Mouse (Mus musculus): Measurements from ENCODE around the gene Sntb2. TPM values are rescaled to one million over a fixed set of nuclear protein-coding genes. Genes with fewer than 3 reads are reported as not detected.

Gene Sntb2
- polyA plus RNA-seq, 1 experiment, result 10.4 TPM

- peak; percentile 86 for DNase-seq
Measured at GRCm38 (mm10) chr8:107048061-107048941, 112.8 kb downstream of the Sntb2 start, which contains the start of gene Pdf. Gene Pdf, minus strand, starts transcription at chr8:107048614.

GRCm38 (mm10) chr8:107049480-107049879, 113.9 kb downstream of the Sntb2 start:
- Histone ChIP-seq H3K4me1 (ENCODE audit: control insufficient read depth, insufficient read depth, low read length) (peaks cover 5% of the 10 kb centered on the region; the same call in 1 of the 2 replicates), H3K4me3 (ENCODE audit: insufficient read depth, low read depth, low read length) (no peak overlapping the region), H3K27ac (ENCODE audit: insufficient read depth, low read depth, low read length) (no peak overlapping the region), H3K36me3 (ENCODE audit: control insufficient read depth, insufficient read depth, low read length) (peaks cover 3% of the 10 kb centered on the region; the same call in 1 of the 2 replicates), H3K27me3 (replicated peaks; ENCODE audit: control insufficient read depth, insufficient read depth, low read length) (no peaks in the 10 kb centered on the region)
- TF ChIP-seq POLR2A (IDR thresholded peaks at IDR 0.05; ENCODE audit: low read depth, low read length) (no peak), CTCF (conservative IDR thresholded peaks at IDR 0.05; ENCODE audit: insufficient read depth, insufficient read length, low read depth, low read length) (no peak)
- DNase-seq, result no peak
- WGBS, result 89% methylated on average over 4 of the region's 4 CpGs

More at GRCm38 (mm10) chr8:107048061-107048941, 112.8 kb downstream of the Sntb2 start, which contains the start of gene Pdf:
- Histone ChIP-seq H3K36me3 (ENCODE audit: control insufficient read depth, insufficient read depth, low read length) (peaks cover 7% of the 10 kb centered on the region), H3K4me1 (ENCODE audit: control insufficient read depth, insufficient read depth, low read length) (peaks cover 5% of the 10 kb centered on the region; the same call in 1 of the 2 replicates), H3K27me3 (replicated peaks; ENCODE audit: control insufficient read depth, insufficient read depth, low read length) (no peaks in the 10 kb centered on the region), H3K4me3 (ENCODE audit: insufficient read depth, low read depth, low read length) (peak within 1 kb of the TSS; percentile 74), H3K27ac (ENCODE audit: insufficient read depth, low read depth, low read length) (peak within 1 kb of the TSS; percentile 66)
- under 1% methylated on average over 87 of the region's 87 CpGs for WGBS
- no peak for TF ChIP-seq CTCF (conservative IDR thresholded peaks at IDR 0.05; ENCODE audit: insufficient read depth, insufficient read length, low read depth, low read length)
- peak; percentile 47 for TF ChIP-seq POLR2A (IDR thresholded peaks at IDR 0.05; ENCODE audit: low read depth, low read length)

- H3K36me3 ChIP-seq (ENCODE audit: control insufficient read depth, insufficient read depth, low read length), result no peaks in the 10 kb centered on the region; the same call in 1 of the 2 replicates
- peaks cover 5% of the 10 kb centered on the region; the same call in 1 of the 2 replicates for H3K4me1 ChIP-seq (ENCODE audit: control insufficient read depth, insufficient read depth, low read length)
- 94% methylated on average over 8 of the region's 8 CpGs for WGBS
- DNase-seq, result no peak
- no peak overlapping the region for H3K4me3 ChIP-seq (ENCODE audit: insufficient read depth, low read depth, low read length)
- TF ChIP-seq CTCF (conservative IDR thresholded peaks at IDR 0.05; ENCODE audit: insufficient read depth, insufficient read length, low read depth, low read length) (no peak), POLR2A (IDR thresholded peaks at IDR 0.05; ENCODE audit: low read depth, low read length) (no peak)
- H3K27ac ChIP-seq (ENCODE audit: insufficient read depth, low read depth, low read length), result no peak overlapping the region
- H3K27me3 ChIP-seq (replicated peaks; ENCODE audit: control insufficient read depth, insufficient read depth, low read length), result no peaks in the 10 kb centered on the region
Measured at GRCm38 (mm10) chr8:107052046-107052445, 116.5 kb downstream of the Sntb2 start.

- peak within 1 kb of the TSS; percentile 42 for H3K27ac ChIP-seq (ENCODE audit: insufficient read depth, low read depth, low read length)
- H3K4me3 ChIP-seq (ENCODE audit: insufficient read depth, low read depth, low read length), result peak within 1 kb of the TSS; percentile 90
- WGBS, result under 1% methylated on average over 88 of the region's 88 CpGs
- no peaks in the 10 kb centered on the region for H3K27me3 ChIP-seq (replicated peaks; ENCODE audit: control insufficient read depth, insufficient read depth, low read length)
- DNase-seq, result peak; percentile 99
- peak; percentile 48 for TF ChIP-seq POLR2A (IDR thresholded peaks at IDR 0.05; ENCODE audit: low read depth, low read length)
- no peak for TF ChIP-seq CTCF (conservative IDR thresholded peaks at IDR 0.05; ENCODE audit: insufficient read depth, insufficient read length, low read depth, low read length)
- no peaks in the 10 kb centered on the region for H3K36me3 ChIP-seq (ENCODE audit: control insufficient read depth, insufficient read depth, low read length)
- H3K4me1 ChIP-seq (ENCODE audit: control insufficient read depth, insufficient read depth, low read length), result peaks cover 3% of the 10 kb centered on the region; the same call in 1 of the 2 replicates
Measured at GRCm38 (mm10) chr8:107056076-107056972, 120.8 kb downstream of the Sntb2 start, which contains the start of the genes Cog8 and Nip7. Gene Cog8, minus strand, starts transcription at chr8:107056689. Gene Nip7, plus strand, starts transcription at chr8:107056877.

GRCm38 (mm10) chr8:107056973-107057369, 121.4 kb downstream of the Sntb2 start:
- under 1% methylated on average over 33 of the region's 33 CpGs for WGBS

GRCm38 (mm10) chr8:107062613-107063012, 127.1 kb downstream of the Sntb2 start:
- H3K4me3 ChIP-seq (ENCODE audit: insufficient read depth, low read depth, low read length), result no peak overlapping the region
- peaks cover 6% of the 10 kb centered on the region; the same call in 1 of the 2 replicates for H3K4me1 ChIP-seq (ENCODE audit: control insufficient read depth, insufficient read depth, low read length)
- no peaks in the 10 kb centered on the region for H3K36me3 ChIP-seq (ENCODE audit: control insufficient read depth, insufficient read depth, low read length)
- no peak for DNase-seq
- WGBS, result 91% methylated on average over 1 of the region's 1 CpGs
- H3K27ac ChIP-seq (ENCODE audit: insufficient read depth, low read depth, low read length), result no peak overlapping the region
- no peaks in the 10 kb centered on the region for H3K27me3 ChIP-seq (replicated peaks; ENCODE audit: control insufficient read depth, insufficient read depth, low read length)
- no peak for TF ChIP-seq POLR2A (IDR thresholded peaks at IDR 0.05; ENCODE audit: low read depth, low read length)
- TF ChIP-seq CTCF (conservative IDR thresholded peaks at IDR 0.05; ENCODE audit: insufficient read depth, insufficient read length, low read depth, low read length), result no peak

More at GRCm38 (mm10) chr8:107056973-107057369, 121.4 kb downstream of the Sntb2 start:
- H3K27ac ChIP-seq (ENCODE audit: insufficient read depth, low read depth, low read length), result no peak overlapping the region
- no peaks in the 10 kb centered on the region for H3K27me3 ChIP-seq (replicated peaks; ENCODE audit: control insufficient read depth, insufficient read depth, low read length)
- no peaks in the 10 kb centered on the region for H3K36me3 ChIP-seq (ENCODE audit: control insufficient read depth, insufficient read depth, low read length)
- H3K4me1 ChIP-seq (ENCODE audit: control insufficient read depth, insufficient read depth, low read length), result peaks cover 3% of the 10 kb centered on the region; the same call in 1 of the 2 replicates
- no peak for DNase-seq
- H3K4me3 ChIP-seq (ENCODE audit: insufficient read depth, low read depth, low read length), result peak overlapping the region; percentile 89
- TF ChIP-seq CTCF (conservative IDR thresholded peaks at IDR 0.05; ENCODE audit: insufficient read depth, insufficient read length, low read depth, low read length) (no peak), POLR2A (IDR thresholded peaks at IDR 0.05; ENCODE audit: low read depth, low read length) (no peak)
